Mouse (Mus musculus) neural tube, embryonic 11.5 days (tissue): Measurements from ENCODE around the gene Spaar. TPM values are rescaled to one million over a fixed set of nuclear protein-coding genes. Genes with fewer than 3 reads are reported as not detected.

Experiments
- ATAC-seq: fragments of 200-750 bp; cut with Nextera tagmentation; 2 replicates; pipeline ENCODE4 v1.8.0; 2017; ENCODE audit warnings: moderate number of reproducible peaks, mild to moderate bottlenecking, moderate TSS enrichment, moderate library complexity; ENCODE audit not compliant: insufficient read depth, low FRiP score, low TSS enrichment
- DNase-seq: peaks from one replicate; pipeline ENCODE4 v3.0.0-alpha.2; 2015; ENCODE audit warnings: low spot score
- H3K27ac ChIP-seq: fragments of 300-500 bp; sonication (generic); 2 replicates; pipeline ENCODE4 v1.5.1; 2014; ENCODE audit warnings: low read depth, mild to moderate bottlenecking, low read length
- H3K27me3 ChIP-seq: fragments of 300-500 bp; sonication (generic); 2 replicates; pipeline ENCODE4 v1.6.1; 2014; ENCODE audit warnings: mild to moderate bottlenecking, low read length, mixed read lengths; ENCODE audit not compliant: control insufficient read depth, insufficient read depth
- H3K36me3 ChIP-seq: fragments of 300-500 bp; sonication (generic); 2 replicates; pipeline ENCODE4 v1.6.1; 2014; ENCODE audit warnings: mild to moderate bottlenecking, low read length, moderate library complexity, mixed read lengths; ENCODE audit not compliant: control insufficient read depth, insufficient read depth
- H3K4me1 ChIP-seq: fragments of 300-500 bp; sonication (generic); 2 replicates; pipeline ENCODE4 v1.6.1; 2014; ENCODE audit warnings: low read length, mixed read lengths; ENCODE audit not compliant: control insufficient read depth, insufficient read depth
- H3K4me2 ChIP-seq: fragments of 300-500 bp; sonication (generic); 2 replicates; pipeline ENCODE4 v1.6.1; 2014; ENCODE audit warnings: low read depth, mild to moderate bottlenecking, moderate library complexity
- H3K4me3 ChIP-seq: fragments of 300-500 bp; sonication (generic); 2 replicates; pipeline ENCODE4 v1.5.1; 2014; ENCODE audit warnings: low read depth, low read length
- H3K9ac ChIP-seq: fragments of 300-500 bp; sonication (generic); 2 replicates; pipeline ENCODE4 v1.6.1; 2014; ENCODE audit warnings: mild to moderate bottlenecking, low read length
- H3K9me3 ChIP-seq: fragments of 300-500 bp; sonication (generic); 2 replicates; pipeline ENCODE4 v1.6.1; 2016; ENCODE audit warnings: low read length; ENCODE audit not compliant: control insufficient read depth
- WGBS: fragments of 180-500 bp; shearing (Covaris S2); extraction: QIAGEN DNeasy Blood & Tissue Kit; methylation state at CpG from one replicate; pipeline ENCODE4 v1.1.7; 2014; 5-methylcytosine and 5-hydroxymethylcytosine counted together
- polyA plus RNA-seq: library from polyadenylated mRNA; unstranded; fragments of >200 nt; fragmentation: Nextera tagmentation; extraction: Ambion mirVana; gene quantifications from 2 replicates; pipeline ENCODE4 v1.2.1, GENCODE M21; 2014

The Spaar gene
- polyA plus RNA-seq, 1 experiment from 2014 or later = not detected

DNA sequence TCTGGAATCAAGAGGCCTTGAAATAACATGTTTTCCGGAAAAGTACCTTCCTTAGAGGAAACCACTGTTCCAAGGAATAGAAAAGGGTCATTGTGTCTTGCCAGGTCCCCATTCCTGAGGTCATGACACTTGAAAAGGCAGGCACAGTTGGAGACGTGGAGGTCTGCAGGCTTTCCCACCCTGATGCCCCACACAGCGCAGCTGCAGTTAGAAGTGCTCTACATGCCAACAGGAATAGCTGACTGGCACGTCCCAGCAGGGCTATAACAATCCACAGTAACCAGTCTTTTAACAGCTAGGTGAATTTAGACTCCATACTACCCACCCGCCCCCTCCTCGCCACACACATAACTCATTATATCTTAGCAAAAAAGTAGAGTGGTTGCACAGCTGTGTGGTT is 7.3 kb downstream of the Spaar start:
- WGBS = 63% methylated on average over 6 of the region's 6 CpGs
- no peaks in the 10 kb centered on the region for H3K4me1 ChIP-seq
- H3K9ac ChIP-seq = no peak overlapping the region
- H3K9me3 ChIP-seq = no peaks in the 10 kb centered on the region
- no peak overlapping the region for H3K27ac ChIP-seq
- H3K36me3 ChIP-seq = no peaks in the 10 kb centered on the region
- ATAC-seq (no peak), DNase-seq (no peak)
- no peak overlapping the region for H3K4me3 ChIP-seq
- no peaks in the 10 kb centered on the region for H3K27me3 ChIP-seq
- H3K4me2 ChIP-seq = no peak overlapping the region

DNA sequence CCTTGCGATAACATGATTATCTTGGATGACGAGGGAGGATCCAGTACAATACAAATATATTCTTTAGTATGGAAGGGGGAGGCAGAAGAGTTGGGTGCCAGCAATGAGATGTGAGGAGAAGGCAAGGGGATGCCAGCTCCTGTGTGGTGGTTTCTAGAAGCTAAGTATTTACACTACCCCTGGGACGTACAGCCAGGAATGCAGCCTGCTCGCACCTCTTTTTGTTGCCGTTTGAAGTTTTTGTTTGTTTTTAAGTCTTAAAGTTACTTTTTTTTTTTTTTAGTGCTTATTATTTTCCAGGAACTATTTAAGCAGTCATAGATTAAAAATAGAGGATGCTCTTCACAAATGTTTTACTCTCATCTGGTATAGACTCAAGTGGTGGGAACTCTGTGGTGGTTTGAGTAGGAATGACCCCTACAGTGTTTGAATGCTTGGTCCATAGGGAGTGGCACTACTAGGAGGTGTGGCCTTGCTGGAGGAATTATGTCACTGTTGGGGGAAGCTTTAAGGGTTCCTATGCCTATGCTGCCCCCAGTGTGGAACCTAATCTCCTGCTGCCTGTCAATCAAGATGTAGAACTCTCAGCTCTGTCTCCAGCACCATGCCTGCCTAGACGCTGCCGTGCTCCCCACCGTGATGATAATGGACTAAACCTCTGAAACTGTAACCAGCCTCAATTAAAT is 9.3 kb downstream of the Spaar start:
- 81% methylated on average over 8 of the region's 8 CpGs for WGBS
- Histone ChIP-seq H3K4me1 (no peaks in the 10 kb centered on the region), H3K4me2 (no peak overlapping the region)

DNA sequence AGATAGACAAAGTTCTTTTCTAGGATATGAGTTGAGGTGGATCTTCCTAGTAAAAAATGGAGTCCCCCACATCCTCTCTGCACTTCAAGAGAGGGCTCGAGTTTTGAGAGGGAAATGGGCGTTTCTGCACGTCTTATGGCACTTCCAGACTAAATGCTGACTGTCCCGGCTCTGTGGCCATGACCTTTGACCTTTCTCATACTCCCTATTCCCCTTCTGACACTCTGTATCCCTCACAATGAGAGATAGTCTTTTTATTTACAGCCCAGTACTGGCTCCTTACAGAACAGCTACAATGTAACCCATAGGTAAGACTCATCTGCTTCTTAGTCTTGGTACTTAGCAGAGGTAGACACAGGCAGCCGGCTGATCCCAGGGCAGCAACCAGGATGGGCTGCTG is 11.7 kb downstream of the Spaar start:
- DNase-seq = no peak
- WGBS = 73% methylated on average over 5 of the region's 5 CpGs

More for the DNA sequence above, 9.3 kb downstream of the Spaar start:
- Histone ChIP-seq H3K27me3 (no peaks in the 10 kb centered on the region), H3K36me3 (no peaks in the 10 kb centered on the region), H3K9ac (no peak overlapping the region), H3K9me3 (no peaks in the 10 kb centered on the region), H3K27ac (no peak overlapping the region), H3K4me3 (no peak overlapping the region)
- ATAC-seq (no peak), DNase-seq (no peak)

DNA sequence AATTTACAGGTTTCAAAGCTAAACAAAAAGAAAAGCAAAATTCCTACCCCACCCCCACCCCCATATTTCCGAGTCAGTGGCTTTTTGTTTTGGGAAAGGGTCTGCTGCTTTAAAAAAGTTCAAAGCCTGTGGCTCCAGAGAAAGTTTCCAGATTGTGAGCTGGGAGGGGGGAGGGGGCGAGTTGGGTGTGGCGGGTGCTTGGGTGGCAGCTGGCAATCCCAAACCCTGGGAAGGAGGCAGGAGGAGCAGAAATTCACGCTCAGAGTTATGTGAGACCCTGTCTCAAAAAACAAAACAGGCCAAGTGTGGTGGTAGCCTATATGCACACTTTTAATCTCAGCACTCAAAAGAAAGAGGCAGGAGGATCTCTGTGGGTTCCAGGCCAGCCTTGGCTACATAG is 12.8 kb downstream of the Spaar start:
- Histone ChIP-seq H3K9ac (no peak overlapping the region), H3K4me3 (no peak overlapping the region), H3K27me3 (no peaks in the 10 kb centered on the region), H3K36me3 (no peaks in the 10 kb centered on the region), H3K27ac (no peak overlapping the region), H3K4me1 (no peaks in the 10 kb centered on the region), H3K4me2 (no peak overlapping the region), H3K9me3 (no peaks in the 10 kb centered on the region)
- ATAC-seq (no peak), DNase-seq (no peak)
- 22% methylated on average over 4 of the region's 4 CpGs for WGBS

More for the DNA sequence above, 11.7 kb downstream of the Spaar start:
- Histone ChIP-seq H3K27me3 (no peaks in the 10 kb centered on the region), H3K9me3 (no peaks in the 10 kb centered on the region), H3K4me1 (no peaks in the 10 kb centered on the region), H3K27ac (no peak overlapping the region), H3K36me3 (no peaks in the 10 kb centered on the region), H3K4me3 (no peak overlapping the region), H3K4me2 (no peak overlapping the region), H3K9ac (no peak overlapping the region)
- ATAC-seq = no peak

DNA sequence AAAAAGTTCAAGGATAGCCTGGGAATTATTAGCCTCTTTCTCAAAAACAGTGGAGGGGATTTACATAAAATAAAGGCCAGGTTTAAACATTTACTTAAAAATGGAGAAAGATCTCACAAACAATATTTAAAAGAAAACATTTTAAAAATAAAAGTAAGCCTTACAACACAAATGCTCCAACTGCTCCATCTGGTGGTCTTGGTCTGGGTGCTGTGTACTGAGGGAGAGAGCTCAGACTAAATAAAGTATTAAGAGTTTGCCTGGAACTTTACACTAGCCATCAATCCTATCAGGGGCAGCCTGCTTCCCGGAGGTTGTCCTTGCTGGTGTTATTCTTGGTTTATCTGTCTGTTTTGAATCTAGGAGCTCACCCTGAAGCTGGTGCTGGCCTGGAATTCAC is 13.3 kb downstream of the Spaar start:
- DNase-seq (no peak), ATAC-seq (no peak)
- Histone ChIP-seq H3K9me3 (no peaks in the 10 kb centered on the region), H3K27ac (no peak overlapping the region), H3K9ac (no peak overlapping the region), H3K27me3 (no peaks in the 10 kb centered on the region), H3K36me3 (no peaks in the 10 kb centered on the region), H3K4me2 (no peak overlapping the region), H3K4me1 (no peaks in the 10 kb centered on the region), H3K4me3 (no peak overlapping the region)
- WGBS = 65% methylated on average over 1 of the region's 1 CpGs

DNA sequence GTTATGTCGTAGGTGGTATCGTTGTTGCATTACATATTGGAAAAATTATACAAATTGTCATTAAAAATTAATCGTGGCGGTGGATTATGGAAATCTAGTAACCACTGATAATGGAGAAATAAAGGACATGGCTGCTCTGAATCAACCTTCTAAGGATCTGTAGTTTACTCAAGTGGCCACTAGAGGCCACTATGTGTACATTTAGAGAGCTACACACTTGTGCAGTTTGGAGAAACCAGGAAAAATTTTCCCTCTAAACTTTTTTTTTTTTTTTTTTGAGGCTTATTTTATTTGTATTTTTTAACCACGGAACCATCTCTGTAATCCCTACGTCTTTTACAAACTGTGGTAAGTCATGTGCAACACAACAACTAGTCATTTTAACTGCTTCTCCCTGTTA is 15.4 kb downstream of the Spaar start:
- ATAC-seq = no peak
- DNase-seq = no peak
- no peak overlapping the region for H3K9ac ChIP-seq
- H3K9me3 ChIP-seq = no peaks in the 10 kb centered on the region
- H3K4me3 ChIP-seq = no peak overlapping the region
- H3K4me1 ChIP-seq = no peaks in the 10 kb centered on the region
- no peaks in the 10 kb centered on the region for H3K36me3 ChIP-seq
- WGBS = 16% methylated on average over 6 of the region's 6 CpGs
- H3K27me3 ChIP-seq = no peaks in the 10 kb centered on the region
- H3K4me2 ChIP-seq = no peak overlapping the region
- H3K27ac ChIP-seq = no peak overlapping the region

DNA sequence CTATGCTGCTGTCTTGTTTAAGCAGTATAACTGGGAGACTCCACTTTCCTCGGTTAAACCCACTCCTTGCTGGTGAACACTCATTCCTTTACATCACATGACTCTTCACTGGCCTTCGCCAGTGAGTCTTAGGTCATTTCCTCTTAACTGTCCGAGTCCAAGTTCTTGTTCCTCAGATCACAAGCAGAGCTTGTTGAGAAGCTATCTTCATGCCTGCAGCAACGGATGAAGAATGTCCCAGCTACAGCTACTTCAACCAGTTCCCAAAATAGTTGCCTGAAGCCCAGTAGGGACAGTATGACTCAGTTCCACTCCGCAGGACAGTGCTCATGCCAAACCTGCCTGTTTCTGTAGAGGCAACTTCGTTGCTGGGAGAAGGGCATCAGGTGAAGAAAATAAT is 27.4 kb downstream of the Spaar start:
- DNase-seq (no peak), ATAC-seq (no peak)
- WGBS = 90% methylated on average over 6 of the region's 6 CpGs
- Histone ChIP-seq H3K9ac (no peak overlapping the region), H3K27ac (no peak overlapping the region), H3K9me3 (no peaks in the 10 kb centered on the region), H3K4me3 (no peak overlapping the region), H3K36me3 (no peaks in the 10 kb centered on the region), H3K4me2 (no peak overlapping the region), H3K27me3 (no peaks in the 10 kb centered on the region), H3K4me1 (no peaks in the 10 kb centered on the region)

DNA sequence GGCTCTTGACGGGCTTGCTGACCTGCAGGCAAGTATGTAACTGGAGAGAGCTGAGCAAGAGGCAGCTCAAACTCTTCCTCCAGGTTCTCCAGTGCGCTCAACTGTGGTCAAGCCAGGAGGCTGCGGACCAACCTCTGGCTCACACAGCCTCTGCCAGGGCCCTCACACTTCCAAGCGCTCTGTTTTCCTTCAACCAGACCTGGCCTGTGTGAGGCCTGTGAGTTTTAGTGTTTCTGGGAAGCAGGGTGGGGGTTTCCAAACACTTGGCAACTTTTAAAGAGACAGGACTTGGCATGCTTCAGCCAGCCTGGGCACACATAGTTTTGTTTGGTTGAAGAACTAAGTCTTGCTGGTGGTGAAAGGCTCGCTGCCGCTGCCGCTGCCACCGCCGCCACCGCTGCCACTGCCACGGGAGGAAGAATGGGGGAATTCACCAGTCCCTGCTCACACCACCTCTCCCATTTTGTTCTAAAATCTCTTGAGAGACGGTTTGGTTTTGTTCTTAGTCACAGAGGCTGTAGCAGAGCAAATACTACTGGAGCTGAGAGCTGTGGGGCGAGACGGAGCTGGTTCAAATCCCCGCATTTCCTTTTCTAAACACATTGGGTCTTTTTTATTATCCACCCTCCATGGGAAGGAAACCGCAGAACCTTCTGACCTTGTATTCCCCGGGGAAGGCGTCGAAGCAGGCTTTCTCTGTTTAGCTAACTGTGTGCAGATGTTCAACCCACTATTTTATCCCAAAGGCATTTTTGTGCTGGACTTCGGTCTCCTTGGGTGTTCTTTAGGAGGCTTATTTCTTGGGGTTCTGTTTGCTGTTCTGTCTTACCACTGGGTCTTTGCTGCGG is 30.0 kb downstream of the Spaar start:
- WGBS = 81% methylated on average over 21 of the region's 21 CpGs
- Histone ChIP-seq H3K27me3 (no peaks in the 10 kb centered on the region), H3K4me2 (no peak overlapping the region), H3K27ac (no peak overlapping the region), H3K4me3 (no peak overlapping the region), H3K9ac (no peak overlapping the region), H3K9me3 (no peaks in the 10 kb centered on the region), H3K36me3 (no peaks in the 10 kb centered on the region), H3K4me1 (no peaks in the 10 kb centered on the region)
- DNase-seq = no peak
- ATAC-seq = no peak

DNA sequence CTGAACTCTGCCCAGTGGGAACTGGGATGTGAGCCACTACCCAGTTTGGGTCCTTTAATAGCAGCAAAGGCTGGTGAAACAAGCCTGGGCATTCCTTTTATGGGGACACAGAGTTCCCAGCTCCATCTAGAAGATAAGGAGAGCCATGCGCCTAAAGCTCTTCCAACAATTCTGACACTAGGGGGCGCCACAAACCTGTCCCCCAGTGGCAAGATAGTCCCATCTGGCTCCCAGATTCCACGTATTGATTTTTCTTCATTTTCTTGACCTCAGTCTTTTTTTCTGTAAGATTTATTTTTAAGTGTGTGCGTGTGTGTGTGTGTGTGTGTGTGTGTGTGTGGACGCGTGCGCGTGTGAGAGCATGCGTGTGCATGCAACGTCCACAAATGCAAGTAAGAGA is 30.6 kb downstream of the Spaar start:
- WGBS = 74% methylated on average over 10 of the region's 10 CpGs
- Histone ChIP-seq H3K36me3 (no peaks in the 10 kb centered on the region), H3K9ac (no peak overlapping the region), H3K27me3 (no peaks in the 10 kb centered on the region), H3K4me3 (no peak overlapping the region), H3K4me2 (no peak overlapping the region), H3K4me1 (no peaks in the 10 kb centered on the region), H3K27ac (no peak overlapping the region), H3K9me3 (no peaks in the 10 kb centered on the region)
- DNase-seq (no peak), ATAC-seq (no peak)
